Mouse (Mus musculus) brain, embryonic 14.5 days (tissue): ENCODE data around the gene Gfi1b. TPM values are rescaled to one million over a fixed set of nuclear protein-coding genes. Genes with fewer than 3 reads are reported as not detected.
A peak's percentile ranks its signal among the peaks of the same experiment; 100 is the strongest.

Source experiments
- DNase-seq: peaks from one replicate; pipeline ENCODE4 v3.0.0-alpha.2; 2011; ENCODE audit warnings: low read depth
- CTCF ChIP-seq: fragments of 200-500 bp; IDR thresholded peaks from 2 replicates; pipeline ENCODE4 v1.5.1; 2012; ENCODE audit warnings: inconsistent platforms, mild to moderate bottlenecking, moderate library complexity, borderline replicate concordance; ENCODE audit not compliant: insufficient read depth, insufficient read length; ENCODE audit errors: extremely low read depth
- POLR2A ChIP-seq: fragments of 200-500 bp; IDR thresholded peaks from 2 replicates; pipeline ENCODE4 v1.6.1; 2012; ENCODE audit warnings: mild to moderate bottlenecking, inconsistent platforms, borderline replicate concordance; ENCODE audit not compliant: poor library complexity, insufficient read depth, insufficient read length, severe bottlenecking; ENCODE audit errors: extremely low read depth
- polyA plus RNA-seq: library from polyadenylated mRNA; depleted of rRNA; stranded (reverse); fragments of >200 nt; gene quantifications from 2 replicates; pipeline ENCODE4 v1.2.3, GENCODE M21; 2012

Gfi1b gene
- polyA plus RNA-seq, 1 experiment: 0.33 TPM

- TF ChIP-seq POLR2A: no peak
- peak; percentile 43; the same call in 1 of the 2 replicates for TF ChIP-seq CTCF
- peak; percentile 18 for DNase-seq
Measured at GRCm38 (mm10) chr2:28606601-28607340, 15.0 kb downstream of the Gfi1b start.

DNA sequence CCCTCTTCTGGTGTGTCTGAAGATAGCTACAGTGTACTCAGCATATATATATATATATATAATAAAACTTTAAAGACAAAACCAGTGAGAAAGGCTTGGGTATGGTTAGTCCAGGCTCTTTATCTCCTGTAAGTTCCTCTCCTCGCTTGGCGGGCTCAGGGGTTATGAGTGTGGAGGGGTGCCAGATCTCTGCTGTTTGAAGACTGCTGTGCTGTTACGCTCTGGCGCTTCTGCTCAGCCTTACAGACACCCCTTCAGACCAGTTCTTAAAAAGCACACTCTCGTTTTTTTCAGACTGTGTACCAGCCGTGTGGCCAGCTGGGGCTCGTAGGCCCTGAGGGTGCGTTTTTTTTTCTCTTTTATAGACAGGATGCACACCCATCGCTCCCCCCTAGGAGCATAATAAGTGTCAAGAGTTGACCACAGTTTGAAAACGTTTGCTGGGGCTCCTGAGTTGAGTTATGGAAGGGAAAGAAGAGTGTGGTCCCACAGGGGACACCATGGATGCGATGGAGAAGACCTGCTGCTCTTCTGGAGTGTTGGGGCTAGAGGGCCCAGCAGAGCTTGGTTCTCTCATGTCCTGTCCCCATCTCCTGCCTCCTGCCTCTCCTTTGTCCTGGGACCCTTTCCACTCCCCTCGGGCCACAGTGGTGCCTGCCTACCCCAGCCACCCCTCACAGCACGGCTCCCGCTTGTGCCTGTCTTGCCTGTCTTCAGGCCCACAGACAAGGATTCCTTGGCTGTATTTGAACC is 15.8 kb downstream of the Gfi1b start:
- TF ChIP-seq CTCF (no peak), POLR2A (no peak)
- peak; percentile 44 for DNase-seq

GRCm38 (mm10) chr2:28603542-28603941 is 18.2 kb downstream of the Gfi1b start:
- TF ChIP-seq CTCF (no peak), POLR2A (no peak)
- no peak for DNase-seq

DNA sequence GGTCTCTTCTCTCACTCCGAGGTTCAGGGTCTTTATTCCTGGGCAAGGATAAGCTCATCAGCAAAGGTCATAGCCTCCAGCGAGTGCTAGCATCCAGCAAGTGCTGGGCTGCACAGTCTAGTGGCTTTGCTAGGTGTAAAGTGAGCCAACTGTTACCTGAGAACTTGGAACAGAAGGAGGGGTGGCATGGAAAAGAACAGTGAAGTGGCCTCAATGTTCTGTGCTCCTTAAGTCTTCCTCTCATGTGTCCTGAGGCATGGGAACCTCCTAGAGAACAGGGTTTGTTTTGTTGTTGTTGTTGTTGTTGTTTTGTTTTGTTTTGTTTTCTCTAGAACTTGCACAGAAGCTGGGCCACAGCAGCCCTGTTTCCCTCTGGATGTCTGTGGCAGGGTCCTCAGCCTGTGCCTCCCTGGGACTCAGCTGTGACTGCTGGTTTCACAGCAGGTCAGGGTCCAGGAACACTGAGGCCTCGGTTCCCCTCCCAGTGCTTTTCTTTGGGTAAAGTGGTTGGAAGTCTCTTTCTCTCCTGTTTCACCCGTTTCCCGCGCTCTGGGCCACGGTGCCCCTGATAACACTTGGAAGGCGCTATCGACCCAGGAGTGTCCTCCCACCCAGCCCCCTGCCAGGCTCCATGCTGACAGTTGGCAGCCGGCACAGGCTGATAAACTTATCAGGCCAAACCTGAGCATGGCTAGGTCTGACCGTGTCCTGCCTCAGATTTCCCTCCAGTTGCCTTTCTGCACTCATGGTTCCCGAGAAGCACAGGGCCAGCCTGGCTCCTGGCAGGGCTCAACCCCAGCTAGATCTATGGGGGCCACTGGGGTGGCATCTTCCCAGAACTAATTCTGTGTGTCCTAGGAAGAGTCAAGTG is 19.8 kb downstream of the Gfi1b start:
- TF ChIP-seq POLR2A (no peak), CTCF (no peak)
- no peak for DNase-seq

- no peak for TF ChIP-seq POLR2A
- TF ChIP-seq CTCF: no peak
- DNase-seq: no peak
Measured at GRCm38 (mm10) chr2:28599569-28599900, 22.2 kb downstream of the Gfi1b start.

- no peak for TF ChIP-seq POLR2A
- no peak for TF ChIP-seq CTCF
- no peak for DNase-seq
Measured at GRCm38 (mm10) chr2:28598692-28599568, 22.9 kb downstream of the Gfi1b start.

GRCm38 (mm10) chr2:28597733-28598547 is 23.8 kb downstream of the Gfi1b start:
- no peak for TF ChIP-seq POLR2A
- TF ChIP-seq CTCF: no peak
- DNase-seq: no peak

DNA sequence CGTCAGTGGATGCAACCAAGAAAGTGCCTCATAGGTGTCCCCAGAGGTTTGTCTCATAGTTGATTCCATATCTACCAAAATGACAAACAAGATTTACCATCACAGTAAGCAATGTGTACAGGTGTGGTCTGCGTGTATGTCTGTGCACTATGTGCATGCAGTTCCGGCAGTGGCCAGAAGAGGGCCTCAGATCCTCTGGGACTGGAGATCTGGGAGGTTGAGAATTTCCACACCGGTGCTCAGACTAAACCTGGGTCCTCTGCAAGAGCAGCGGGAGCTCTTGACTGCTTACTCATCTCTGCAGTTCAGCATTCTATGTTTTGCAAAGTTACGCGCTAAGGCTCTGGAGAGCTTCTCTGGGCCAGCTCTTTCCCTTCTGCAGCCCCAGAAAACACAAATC is 24.8 kb downstream of the Gfi1b start:
- TF ChIP-seq CTCF (peak; percentile 47; the same call in 1 of the 2 replicates), POLR2A (no peak)
- DNase-seq: no peak

GRCm38 (mm10) chr2:28596021-28596420 is 25.8 kb downstream of the Gfi1b start:
- TF ChIP-seq CTCF: no peak
- no peak for TF ChIP-seq POLR2A
- DNase-seq: no peak

DNA sequence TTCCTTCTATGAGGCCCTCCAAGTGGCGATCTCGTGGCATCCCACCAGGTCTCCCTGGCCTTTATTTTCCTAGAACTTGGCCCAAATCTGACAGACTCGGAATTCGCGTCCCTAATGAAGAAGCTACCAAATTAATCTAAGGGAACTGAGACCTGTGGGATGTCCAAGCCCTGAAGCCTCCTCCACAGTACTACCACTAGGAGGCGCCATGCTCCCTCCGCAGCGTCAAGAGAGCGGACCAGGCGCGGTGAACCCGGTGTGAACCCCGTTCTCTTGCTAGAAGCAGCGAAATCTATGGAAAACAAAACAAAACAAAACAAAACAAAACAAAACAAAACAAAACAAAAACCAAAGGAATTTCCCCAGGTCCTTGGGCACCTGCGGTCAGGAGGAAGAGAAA is 29.0 kb downstream of the Gfi1b start:
- TF ChIP-seq POLR2A: no peak
- peak; percentile 88 for TF ChIP-seq CTCF
- DNase-seq: peak; percentile 66
